Mouse (Mus musculus) cerebellum, adult 2 months (tissue): ENCODE results near the gene Olfr457. TPM values are rescaled to one million over a fixed set of nuclear protein-coding genes. Genes with fewer than 3 reads are reported as not detected.
"Not testable (repeated sequence)": the region's sequence is repeated elsewhere in the genome, so short reads cannot be mapped to it uniquely, and the experiment has no call there.

Experiments
- DNase-seq, 2 experiments: peaks; one replicate each; pipeline ENCODE4 v3.0.0; 2021
- H3K27ac ChIP-seq: fragments of 200-500 bp; 2 replicates; pipeline ENCODE4 v1.5.1; 2012; ENCODE audit warnings: low read length, control low read depth, inconsistent platforms; ENCODE audit not compliant: insufficient read depth
- H3K27me3 ChIP-seq: fragments of 200-500 bp; 2 replicates; pipeline ENCODE4 v1.6.1; 2012; ENCODE audit warnings: inconsistent platforms, mild to moderate bottlenecking, low read length, moderate library complexity; ENCODE audit not compliant: control insufficient read depth, insufficient read depth
- H3K4me1 ChIP-seq: fragments of 200-500 bp; 2 replicates; pipeline ENCODE4 v1.6.1; 2011; ENCODE audit warnings: low read length; ENCODE audit not compliant: control insufficient read depth, insufficient read depth
- H3K4me3 ChIP-seq: fragments of 200-500 bp; replicated peaks from 2 replicates; pipeline ENCODE3; 2011; ENCODE audit warnings: mild to moderate bottlenecking, low read depth, low read length, control low read depth; ENCODE audit not compliant: insufficient read depth
- CTCF ChIP-seq: fragments of 200-500 bp; IDR thresholded peaks from 2 replicates; pipeline ENCODE4 v1.5.1; 2011; ENCODE audit warnings: low read depth, mild to moderate bottlenecking, control low read depth, low read length, moderate library complexity, borderline replicate concordance; ENCODE audit not compliant: insufficient read depth
- POLR2A ChIP-seq: fragments of 200-500 bp; IDR thresholded peaks from 2 replicates; pipeline ENCODE4 v1.6.1; 2011; ENCODE audit warnings: low read length, control low read depth, borderline replicate concordance; ENCODE audit not compliant: insufficient read depth
- WGBS: fragments of 180-500 bp; shearing (Covaris S2); methylation state at CpG from one replicate; pipeline ENCODE4 v1.1.7; 2018; 5-methylcytosine and 5-hydroxymethylcytosine counted together
- polyA plus RNA-seq: library from polyadenylated mRNA; depleted of rRNA; stranded (reverse); fragments of >200 nt; gene quantifications from 2 replicates; pipeline ENCODE4 v1.2.3, GENCODE M21; 2012; rRNA removed

The Olfr457 gene
- not detected in 2 replicates for polyA plus RNA-seq

DNA sequence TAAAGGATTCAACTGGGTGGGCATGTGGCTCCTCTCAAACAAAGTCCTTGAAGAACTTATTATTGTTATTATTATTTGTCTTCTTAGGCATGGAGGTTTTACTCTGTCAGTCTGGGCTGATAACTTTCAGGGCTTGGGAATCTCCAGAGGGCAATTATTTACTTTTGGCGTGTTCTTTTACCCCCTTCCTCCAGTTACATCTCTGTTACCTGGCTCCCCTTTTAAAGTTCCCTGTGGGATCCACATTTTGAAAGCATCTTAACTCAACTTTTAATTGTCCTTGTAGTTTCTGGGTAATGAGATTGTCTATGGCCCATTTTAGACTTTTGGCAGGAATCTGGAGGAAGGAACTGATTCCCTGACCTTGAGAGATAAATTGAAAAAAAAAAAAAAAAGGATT, at the start of gene Olfr457:
TSS of gene Olfr457 (minus strand) at position 101 of the 400 bp plus-strand sequence.
- no peaks in the 10 kb centered on the region for H3K27me3 ChIP-seq
- no peak for TF ChIP-seq CTCF
- no peak for TF ChIP-seq POLR2A
- WGBS: 84% methylated on average over 1 of the region's 1 CpGs
- no peak within 1 kb of the TSS for H3K27ac ChIP-seq
- no peaks in the 10 kb centered on the region for H3K4me1 ChIP-seq
- DNase-seq: no peak
- no peak within 1 kb of the TSS for H3K4me3 ChIP-seq

DNA sequence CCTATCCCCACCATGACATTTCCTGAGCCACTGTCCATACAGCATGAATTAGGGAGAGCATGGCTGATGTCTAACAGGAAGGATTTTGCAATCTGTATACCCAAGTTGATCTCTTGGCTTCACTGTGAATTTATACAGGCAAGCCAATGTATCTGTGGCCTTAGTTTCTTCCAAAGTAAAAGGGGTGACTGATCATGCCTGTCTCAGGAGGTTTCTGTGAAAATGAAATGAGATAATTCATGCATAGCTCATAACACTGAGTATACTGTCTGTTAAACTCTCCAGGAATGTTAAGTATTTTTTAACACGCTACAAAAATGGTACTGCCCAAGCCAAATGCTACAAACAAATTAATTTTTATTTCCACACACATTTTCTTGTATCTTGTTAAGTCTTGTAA, 37.3 kb upstream of the Olfr457 start:
- WGBS: 80% methylated on average over 1 of the region's 1 CpGs
- no peak for DNase-seq
- Histone ChIP-seq H3K4me1 (no peaks in the 10 kb centered on the region), H3K27ac (no peak overlapping the region), H3K27me3 (no peaks in the 10 kb centered on the region), H3K4me3 (no peak overlapping the region)
- no peak for TF ChIP-seq CTCF
- TF ChIP-seq POLR2A: no peak

DNA sequence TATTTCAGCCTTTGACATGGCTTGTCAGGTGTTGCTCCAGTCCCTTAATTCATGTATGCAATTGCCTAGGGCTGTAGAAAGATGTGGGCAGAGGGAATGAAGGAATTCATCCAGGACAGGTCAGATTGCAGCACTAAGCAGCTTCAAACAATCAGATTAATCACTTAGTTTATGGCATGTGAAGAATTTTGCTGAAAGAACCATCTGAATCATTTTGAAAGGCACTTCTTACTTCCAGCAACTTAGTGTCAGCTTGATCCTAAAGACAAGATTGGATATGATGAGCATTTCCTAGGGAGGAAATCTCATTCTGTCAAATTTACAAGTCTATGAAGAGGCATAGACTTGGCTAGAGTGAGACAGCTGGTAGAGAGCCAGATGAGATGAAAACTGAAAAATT, 33.2 kb upstream of the Olfr457 start:
- Histone ChIP-seq H3K27me3 (no peaks in the 10 kb centered on the region), H3K4me3 (no peak overlapping the region), H3K27ac (no peak overlapping the region), H3K4me1 (no peaks in the 10 kb centered on the region)
- no peak for DNase-seq
- no peak for TF ChIP-seq CTCF
- no peak for TF ChIP-seq POLR2A

DNA sequence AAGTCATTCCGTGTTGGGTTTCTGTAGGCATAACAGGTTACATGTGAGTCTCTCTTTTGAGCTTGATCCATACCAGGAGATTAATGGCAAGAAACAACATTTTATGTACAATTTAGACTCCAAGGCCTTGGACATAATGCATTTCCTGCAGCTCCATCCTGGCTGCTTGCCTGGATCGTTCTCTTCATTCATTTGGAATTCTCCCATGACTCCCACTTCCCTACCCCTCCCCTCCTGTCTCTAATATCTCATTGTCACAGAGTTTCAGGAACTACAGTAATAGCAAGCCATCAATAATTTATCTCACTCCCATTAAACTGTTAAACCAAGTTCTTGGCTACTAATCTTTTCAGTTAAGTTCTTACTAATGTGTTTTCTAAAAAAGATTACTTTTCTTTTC, 27.3 kb upstream of the Olfr457 start:
- no peak overlapping the region for H3K4me3 ChIP-seq
- H3K27ac ChIP-seq: no peak overlapping the region
- H3K27me3 ChIP-seq: no peaks in the 10 kb centered on the region
- no peak for DNase-seq
- WGBS: 61% methylated on average over 2 of the region's 2 CpGs
- H3K4me1 ChIP-seq: no peaks in the 10 kb centered on the region
- TF ChIP-seq CTCF (no peak), POLR2A (no peak)

DNA sequence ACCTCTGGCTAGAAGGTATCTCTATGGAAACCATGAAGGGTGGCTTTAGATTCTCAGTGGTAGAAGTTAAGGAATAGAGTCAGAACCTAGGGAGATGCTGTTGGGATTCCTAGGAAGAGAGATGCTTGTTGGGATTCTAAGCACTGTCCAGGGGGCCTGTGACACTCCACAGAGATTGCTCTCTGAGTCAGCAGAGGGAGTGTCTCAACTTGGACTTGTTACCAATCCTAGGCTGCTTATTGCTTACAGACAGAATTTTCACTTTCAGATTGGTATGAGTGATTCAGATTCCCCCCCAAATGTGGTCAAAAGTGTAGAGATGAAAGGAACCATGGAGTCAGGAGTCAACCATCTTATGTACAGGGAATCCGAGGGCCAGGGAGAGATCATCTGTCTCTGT, 13.6 kb upstream of the Olfr457 start:
- no peak overlapping the region for H3K4me3 ChIP-seq
- H3K27me3 ChIP-seq: no peaks in the 10 kb centered on the region
- H3K27ac ChIP-seq: no peak overlapping the region
- WGBS: 66% methylated on average over 1 of the region's 1 CpGs
- TF ChIP-seq POLR2A (no peak), CTCF (no peak)
- H3K4me1 ChIP-seq: no peaks in the 10 kb centered on the region
- DNase-seq: no peak

DNA sequence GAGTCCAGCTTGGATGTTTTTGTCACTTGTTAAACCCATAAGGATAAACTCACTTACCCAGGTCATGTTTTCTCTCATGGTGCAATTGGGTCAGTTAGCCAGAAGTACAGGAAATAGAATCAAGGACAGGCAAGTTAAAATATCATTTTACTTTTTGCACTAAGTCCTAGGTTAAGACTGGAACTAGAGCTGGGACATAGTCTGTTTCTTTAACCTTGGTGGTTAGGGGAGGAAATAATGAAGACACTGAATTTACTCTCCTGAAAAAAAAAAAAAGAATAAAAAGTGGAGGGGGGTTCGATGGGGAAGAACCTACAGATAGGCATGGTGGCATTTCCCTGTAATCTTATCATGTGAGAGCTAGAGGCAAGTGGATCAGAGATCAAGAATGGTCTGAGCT, 11.0 kb upstream of the Olfr457 start, which contains the start of gene Olfr456:
TSS of gene Olfr456 (minus strand) at position 101 of the 400 bp plus-strand sequence.
- Histone ChIP-seq H3K4me3 (no peak within 1 kb of the TSS), H3K4me1 (no peaks in the 10 kb centered on the region), H3K27me3 (no peaks in the 10 kb centered on the region), H3K27ac (no peak within 1 kb of the TSS)
- DNase-seq: no peak
- no peak for TF ChIP-seq CTCF
- no peak for TF ChIP-seq POLR2A
- 84% methylated on average over 1 of the region's 1 CpGs for WGBS

DNA sequence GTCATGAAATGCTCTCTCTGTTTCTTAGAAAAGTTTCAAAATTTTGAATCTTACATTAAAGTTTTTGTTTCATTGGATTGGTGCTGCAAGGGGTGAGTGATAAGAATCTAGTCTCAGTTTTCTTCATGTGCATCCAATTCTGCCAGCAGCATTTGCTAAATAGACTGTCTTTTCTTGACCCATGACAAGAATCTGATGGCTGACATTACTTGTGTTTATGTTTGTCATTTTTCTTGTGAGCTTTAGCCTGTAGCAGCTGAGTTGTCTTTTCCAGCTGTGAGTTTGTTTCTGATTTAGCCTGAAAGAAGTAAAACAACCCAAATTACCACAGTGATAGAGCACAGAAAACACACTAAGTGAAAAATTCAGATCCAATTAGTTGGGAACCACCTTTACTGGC, 8.5 kb upstream of the Olfr457 start:
- Histone ChIP-seq H3K27me3 (no peaks in the 10 kb centered on the region), H3K27ac (no peak overlapping the region), H3K4me1 (no peaks in the 10 kb centered on the region), H3K4me3 (no peak overlapping the region)
- DNase-seq: no peak
- TF ChIP-seq POLR2A (no peak), CTCF (no peak)

DNA sequence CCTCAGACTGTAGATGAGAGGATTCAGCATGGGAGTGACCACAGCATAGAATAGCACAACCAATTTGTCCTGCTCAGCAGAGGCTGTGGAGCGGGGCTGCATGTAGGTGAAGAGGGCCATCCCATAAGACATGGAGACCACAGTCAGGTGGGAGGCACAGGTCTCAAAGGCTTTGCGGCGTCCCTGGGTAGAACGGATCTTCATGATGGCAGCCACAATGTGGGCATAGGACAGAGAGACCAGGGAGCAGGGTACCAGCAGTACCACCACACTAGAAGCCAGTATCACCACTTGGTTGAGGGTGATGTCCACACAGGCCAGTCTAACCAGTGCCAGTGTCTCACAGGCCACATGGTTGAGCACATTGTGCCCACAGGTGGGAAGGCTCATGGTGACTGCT, 4.8 kb downstream of the Olfr457 start:
- not testable (repeated sequence) for H3K27ac ChIP-seq, H3K4me3 ChIP-seq, H3K4me1 ChIP-seq, DNase-seq, H3K27me3 ChIP-seq
- over 99% methylated on average over 4 of the region's 4 CpGs for WGBS

DNA sequence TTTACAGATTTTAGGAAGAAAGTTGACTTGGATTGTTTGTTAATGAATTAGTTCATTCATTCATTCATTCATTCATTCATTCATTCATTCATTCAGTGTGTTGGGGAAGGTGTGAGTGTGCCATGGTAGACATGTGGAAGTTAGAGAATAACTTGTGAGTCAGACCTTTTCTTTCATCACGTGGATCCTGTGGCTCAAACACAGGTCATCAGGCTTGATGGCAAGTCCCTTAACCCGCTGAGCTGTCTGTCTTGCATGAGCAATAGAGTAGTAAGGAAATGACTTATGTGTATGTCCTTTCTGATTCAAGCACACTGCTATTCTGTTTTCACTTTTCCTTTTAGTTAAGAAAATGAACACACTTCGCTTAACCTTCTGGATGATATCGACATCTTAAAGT, 5.6 kb downstream of the Olfr457 start:
- Histone ChIP-seq H3K27me3 (no peaks in the 10 kb centered on the region), H3K4me3 (no peak overlapping the region), H3K4me1 (no peaks in the 10 kb centered on the region), H3K27ac (no peak overlapping the region)
- no peak for TF ChIP-seq POLR2A
- no peak for TF ChIP-seq CTCF
- WGBS: 91% methylated on average over 4 of the region's 4 CpGs
- DNase-seq: no peak
